Mouse (Mus musculus): ENCODE data around the gene Aqp9. TPM values are rescaled to one million over a fixed set of nuclear protein-coding genes. Genes with fewer than 3 reads are reported as not detected.

Gene Aqp9
- polyA plus RNA-seq, 1 experiment from 2014 or later: 1.3 TPM

GRCm38 (mm10) chr9:71070628-71071027, 97.9 kb downstream of the Aqp9 start:
- Histone ChIP-seq H3K4me3 (no peak overlapping the region), H3K9me3 (no peaks in the 10 kb centered on the region), H3K4me1 (replicated peaks) (0 out of 2 replicates have a peak, but pooled peaks cover under 1% of the 10 kb centered on the region), H3K27ac (replicated peaks) (no peak overlapping the region), H3K4me2 (no peak overlapping the region), H3K9ac (no peak overlapping the region), H3K27me3 (no peaks in the 10 kb centered on the region), H3K36me3 (no peaks in the 10 kb centered on the region)
- 94% methylated on average over 2 of the region's 2 CpGs for WGBS
- ATAC-seq (ENCODE audit: low FRiP score, low read depth): no peak

- Histone ChIP-seq H3K4me3 (no peak overlapping the region), H3K27me3 (no peaks in the 10 kb centered on the region), H3K9ac (no peak overlapping the region), H3K27ac (replicated peaks) (no peak overlapping the region), H3K36me3 (no peaks in the 10 kb centered on the region), H3K4me1 (replicated peaks) (peaks cover 11% of the 10 kb centered on the region; the same call in 1 of the 2 replicates), H3K9me3 (no peaks in the 10 kb centered on the region), H3K4me2 (no peak overlapping the region)
- ATAC-seq (ENCODE audit: low FRiP score, low read depth): no peak
- 55% methylated on average over 6 of the region's 6 CpGs for WGBS
These were observed 99.6 kb downstream of the Aqp9 start for GRCm38 (mm10) chr9:71068866-71069390.

GRCm38 (mm10) chr9:71067156-71067555, 101.3 kb downstream of the Aqp9 start:
- H3K9me3 ChIP-seq: no peaks in the 10 kb centered on the region
- H3K4me2 ChIP-seq: no peak overlapping the region
- no peak overlapping the region for H3K9ac ChIP-seq
- H3K4me1 ChIP-seq (replicated peaks): peaks cover 11% of the 10 kb centered on the region; the same call in 1 of the 2 replicates
- ATAC-seq (ENCODE audit: low FRiP score, low read depth): no peak
- H3K4me3 ChIP-seq: no peak overlapping the region
- H3K27ac ChIP-seq (replicated peaks): no peak overlapping the region
- H3K27me3 ChIP-seq: no peaks in the 10 kb centered on the region
- 80% methylated on average over 5 of the region's 5 CpGs for WGBS
- H3K36me3 ChIP-seq: no peaks in the 10 kb centered on the region

- ATAC-seq (ENCODE audit: low FRiP score, low read depth): no peak
- Histone ChIP-seq H3K4me3 (no peak overlapping the region), H3K9me3 (no peaks in the 10 kb centered on the region), H3K27me3 (no peaks in the 10 kb centered on the region), H3K36me3 (no peaks in the 10 kb centered on the region), H3K4me2 (no peak overlapping the region), H3K4me1 (replicated peaks) (peaks cover 11% of the 10 kb centered on the region; the same call in 1 of the 2 replicates), H3K9ac (no peak overlapping the region), H3K27ac (replicated peaks) (no peak overlapping the region)
- 77% methylated on average over 7 of the region's 7 CpGs for WGBS
These were observed 102.0 kb downstream of the Aqp9 start for GRCm38 (mm10) chr9:71066491-71066890.

- no peak overlapping the region for H3K4me3 ChIP-seq
- no peaks in the 10 kb centered on the region for H3K36me3 ChIP-seq
- no peak for ATAC-seq (ENCODE audit: low FRiP score, low read depth)
- no peak overlapping the region for H3K27ac ChIP-seq (replicated peaks)
- H3K9ac ChIP-seq: no peak overlapping the region
- no peaks in the 10 kb centered on the region for H3K27me3 ChIP-seq
- peaks cover 11% of the 10 kb centered on the region; the same call in 1 of the 2 replicates for H3K4me1 ChIP-seq (replicated peaks)
- 49% methylated on average over 6 of the region's 6 CpGs for WGBS
- H3K4me2 ChIP-seq: no peak overlapping the region
- no peaks in the 10 kb centered on the region for H3K9me3 ChIP-seq
These were observed 103.1 kb downstream of the Aqp9 start for GRCm38 (mm10) chr9:71065343-71065875.

GRCm38 (mm10) chr9:71064291-71064840, 104.1 kb downstream of the Aqp9 start:
- ATAC-seq (ENCODE audit: low FRiP score, low read depth): no peak

GRCm38 (mm10) chr9:71063551-71063950, 104.9 kb downstream of the Aqp9 start:
- Histone ChIP-seq H3K4me3 (no peak overlapping the region), H3K4me1 (replicated peaks) (peaks cover 11% of the 10 kb centered on the region; the same call in 1 of the 2 replicates), H3K9ac (no peak overlapping the region), H3K9me3 (no peaks in the 10 kb centered on the region), H3K27ac (replicated peaks) (no peak overlapping the region), H3K27me3 (no peaks in the 10 kb centered on the region), H3K36me3 (no peaks in the 10 kb centered on the region), H3K4me2 (no peak overlapping the region)
- no peak for ATAC-seq (ENCODE audit: low FRiP score, low read depth)

More at GRCm38 (mm10) chr9:71064291-71064840, 104.1 kb downstream of the Aqp9 start:
- WGBS: 56% methylated on average over 8 of the region's 8 CpGs
- Histone ChIP-seq H3K9me3 (no peaks in the 10 kb centered on the region), H3K4me2 (no peak overlapping the region), H3K27ac (replicated peaks) (peak overlapping the region; percentile 25; the same call in 1 of the 2 replicates), H3K27me3 (no peaks in the 10 kb centered on the region), H3K9ac (no peak overlapping the region), H3K36me3 (no peaks in the 10 kb centered on the region), H3K4me3 (no peak overlapping the region), H3K4me1 (replicated peaks) (peaks cover 11% of the 10 kb centered on the region; the same call in 1 of the 2 replicates)

GRCm38 (mm10) chr9:71062976-71063375, 105.5 kb downstream of the Aqp9 start:
- Histone ChIP-seq H3K27ac (replicated peaks) (no peak overlapping the region), H3K4me2 (no peak overlapping the region), H3K36me3 (no peaks in the 10 kb centered on the region), H3K4me1 (replicated peaks) (peaks cover 11% of the 10 kb centered on the region; the same call in 1 of the 2 replicates), H3K9me3 (no peaks in the 10 kb centered on the region), H3K27me3 (no peaks in the 10 kb centered on the region), H3K9ac (no peak overlapping the region), H3K4me3 (no peak overlapping the region)
- 85% methylated on average over 4 of the region's 4 CpGs for WGBS
- no peak for ATAC-seq (ENCODE audit: low FRiP score, low read depth)

GRCm38 (mm10) chr9:71062301-71062700, 106.2 kb downstream of the Aqp9 start:
- Histone ChIP-seq H3K27ac (replicated peaks) (no peak overlapping the region), H3K4me1 (replicated peaks) (peaks cover 11% of the 10 kb centered on the region; the same call in 1 of the 2 replicates), H3K36me3 (no peaks in the 10 kb centered on the region), H3K4me3 (no peak overlapping the region), H3K4me2 (no peak overlapping the region), H3K9me3 (no peaks in the 10 kb centered on the region), H3K27me3 (no peaks in the 10 kb centered on the region), H3K9ac (no peak overlapping the region)
- ATAC-seq (ENCODE audit: low FRiP score, low read depth): no peak

Other genes starting within 250 kb of the Aqp9 start
- 0.21 TPM in 1 of 2 replicates, not detected in the other for gene Lipc, start 216.5 kb downstream of the Aqp9 start, polyA plus RNA-seq (2015; fragmentation: Nextera tagmentation; extraction: Ambion mirVana)
- 27.3 and 36.6 TPM in 2 replicates for gene Aldh1a2, start 47.1 kb upstream of the Aqp9 start, polyA plus RNA-seq (2015; fragmentation: Nextera tagmentation; extraction: Ambion mirVana)

Data from hindbrain, embryonic 15.5 days (tissue).